Mouse (Mus musculus) right cerebral cortex, postnatal 14 days (tissue): ENCODE measurements at regions not wholly inside any gene's neighbourhood (a gene's known extent, or its start where the extent isn't known, plus 50 kb on each side); places are given as distances from the start of the nearest gene placed in this dataset.

Source experiments
- DNase-seq: peaks from one replicate; pipeline ENCODE4 v3.0.0; 2022

GRCm38 (mm10) chr11:43370025-43370424 lies 56.0 kb downstream of the Pttg1 start:
- no peak for DNase-seq

- DNase-seq: no peak
Observed at GRCm38 (mm10) chr11:43368346-43368745, 57.7 kb downstream of the Pttg1 start.

- no peak for DNase-seq
Observed at GRCm38 (mm10) chr11:43361858-43362257, 64.2 kb downstream of the Pttg1 start.

GRCm38 (mm10) chr11:43358390-43359291 lies 67.4 kb downstream of the Pttg1 start:
- no peak for DNase-seq

GRCm38 (mm10) chr11:43353602-43354001 lies 72.4 kb downstream of the Pttg1 start:
- no peak for DNase-seq

GRCm38 (mm10) chr11:43353030-43353429 lies 73.0 kb downstream of the Pttg1 start:
- no peak for DNase-seq

GRCm38 (mm10) chr11:43351818-43352217 lies 74.2 kb downstream of the Pttg1 start:
- DNase-seq: no peak

- no peak for DNase-seq
Observed at GRCm38 (mm10) chr11:43351348-43351747, 74.7 kb downstream of the Pttg1 start.

GRCm38 (mm10) chr11:43350242-43350641 lies 75.8 kb downstream of the Pttg1 start:
- DNase-seq: no peak

GRCm38 (mm10) chr11:43349564-43349963 lies 76.5 kb downstream of the Pttg1 start:
- no peak for DNase-seq

- peak; percentile 89 for DNase-seq
Observed at GRCm38 (mm10) chr11:43348571-43348970, 77.5 kb downstream of the Pttg1 start.

GRCm38 (mm10) chr11:43346489-43346888 lies 79.6 kb downstream of the Pttg1 start:
- no peak for DNase-seq

- DNase-seq: peak; percentile 21
Observed at GRCm38 (mm10) chr11:43344767-43345561, 81.1 kb downstream of the Pttg1 start.

- DNase-seq: no peak
Observed at GRCm38 (mm10) chr11:43343574-43343973, 82.5 kb downstream of the Pttg1 start.

GRCm38 (mm10) chr11:43338377-43338993 lies 87.6 kb downstream of the Pttg1 start:
- no peak for DNase-seq

- DNase-seq: no peak
Observed at GRCm38 (mm10) chr11:43335668-43336265, 90.3 kb downstream of the Pttg1 start.

- no peak for DNase-seq
Observed at GRCm38 (mm10) chr11:43333547-43333946, 92.5 kb downstream of the Pttg1 start.

- no peak for DNase-seq
Observed at GRCm38 (mm10) chr11:43313996-43314395, 112.1 kb downstream of the Pttg1 start.
